ENCODE assay signal across 7 mouse cellular contexts in the genomic region with DNA sequence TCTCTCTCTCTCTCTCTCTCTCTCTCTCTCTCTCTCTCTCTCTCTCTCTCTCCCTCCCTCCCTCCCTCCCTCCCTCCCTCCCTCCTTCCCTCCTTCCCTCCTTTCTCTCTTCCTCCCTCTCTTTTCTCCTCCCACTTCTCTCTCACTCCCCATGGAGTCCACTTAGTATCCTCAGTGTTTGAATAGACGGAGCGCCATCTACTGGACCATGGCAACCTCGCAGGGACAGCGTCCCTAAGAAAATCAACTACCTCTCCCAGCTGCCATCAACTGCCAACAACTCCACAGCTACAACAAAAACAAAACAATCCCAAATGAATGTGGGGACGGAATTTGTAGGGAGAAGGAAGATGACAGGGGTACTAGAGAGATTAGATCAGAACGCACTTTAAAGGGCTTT.
A peak's percentile ranks its signal among the peaks of the same experiment; 100 is the strongest.
DNase-seq lines count a peak whose midpoint lies in the region; ATAC-seq and TF ChIP-seq lines count a peak whose summit lies in the region.

No protein-coding gene starts in this region.

- TF ChIP-seq POLR2A in MEL (IDR thresholded peaks at IDR 0.05; ENCODE audit: control insufficient read depth in 1 of 2, insufficient read depth in 1 of 2, low read depth in 1 of 2, low read length in 2 of 2, poor library complexity in 1 of 2): no peak

- H3K27me3 ChIP-seq in MEL (ENCODE audit: control insufficient read depth in 1 of 2, insufficient read depth in 2 of 2, low read length in 2 of 2): no peaks in the 10 kb centered on the region

- peak overlapping the region; percentile 50; the same call in 1 of the 2 replicates for H3K9ac ChIP-seq in MEL (ENCODE audit: control insufficient read depth, low read depth, low read length, poor library complexity, severe bottlenecking)

- peak overlapping the region; percentile 40 to 49; a peak in 3 of 4 replicates for H3K4me3 ChIP-seq in MEL (ENCODE audit: control insufficient read depth in 1 of 2, insufficient read depth in 1 of 2, low read depth in 2 of 2, low read length in 2 of 2)

- intact Hi-C loops in heart, postnatal 36 days (cut with DNase I): loop anchor here (1.0 to 2.0 kb wide), 2 partner anchors 156 to 328 kb away; a partner anchor contains a TSS

- peak; percentile 70 for TF ChIP-seq RAD21 in MEL (IDR thresholded peaks at IDR 0.05; ENCODE audit: low read depth, low read length)

- peak; percentile 83 for DNase-seq in MEL (ENCODE audit: low read depth, low spot score)
- DNase-seq in adrenal gland, postnatal 36 days: peak; percentile 74 to 80
- peak; percentile 74 to 81 for DNase-seq in heart, postnatal 36 days
- DNase-seq in layer of hippocampus, postnatal 10 days (ENCODE audit: low spot score in 2 of 2): peak; percentile 77 to 81
- peak; percentile 89 for DNase-seq in lung, postnatal 36 days
- DNase-seq in skeletal muscle tissue, adult 2 months (ENCODE audit: low read depth, low spot score): peak; percentile 48

- no peak for TF ChIP-seq EP300 in MEL (IDR thresholded peaks at IDR 0.05; ENCODE audit: low read depth in 1 of 2, low read length in 2 of 2)

- H3K4me1 ChIP-seq in MEL (ENCODE audit: control insufficient read depth in 1 of 2, insufficient read depth in 2 of 2, low read length in 2 of 2): peaks cover 0 to 7% of the 10 kb centered on the region in 2 experiments; a peak in 2 of 4 replicates

- ATAC-seq in erythroblast, adult 5-6 weeks (replicated peaks; ENCODE audit: low FRiP score, poor library complexity, severe bottlenecking): peak; percentile 69; the same call in 1 of the 2 replicates

- H3K9me3 ChIP-seq in MEL (replicated peaks; ENCODE audit: insufficient read depth, low read length): no peaks in the 10 kb centered on the region

- peak; percentile 71 to 88 (median 85) for TF ChIP-seq CTCF in MEL (IDR thresholded peaks at IDR 0.05 in 2 of 3, conservative IDR thresholded peaks at IDR 0.05 in 1 of 3; ENCODE audit: control insufficient read depth in 1 of 3, insufficient read depth in 1 of 3, low read depth in 2 of 3, low read length in 3 of 3, poor library complexity in 1 of 3, severe bottlenecking in 1 of 3)

- H3K27ac ChIP-seq in MEL (ENCODE audit: control insufficient read depth, low read depth, low read length): no peak overlapping the region

- H3K79me2 ChIP-seq in MEL (ENCODE audit: control insufficient read depth, insufficient read depth, low read length, poor library complexity): no peaks in the 10 kb centered on the region

- peaks cover 0 to 5% of the 10 kb centered on the region in 2 experiments; a peak in 2 of 4 replicates for H3K36me3 ChIP-seq in MEL (ENCODE audit: control insufficient read depth in 1 of 2, insufficient read depth in 2 of 2, low read length in 2 of 2)

TF ChIP-seq in MEL, 35 proteins besides CTCF, POLR2A, EP300 and RAD21:
- no peak for TF ChIP-seq POLR2AphosphoS5 (IDR thresholded peaks at IDR 0.05; ENCODE audit: borderline replicate concordance, low read depth, low read length)
- TF ChIP-seq MAZ (IDR thresholded peaks at IDR 0.05; ENCODE audit: low read depth, low read length): 0 out of 2 replicates have a peak, but pooled peaks have one; percentile 27
- TF ChIP-seq ZC3H11A (IDR thresholded peaks at IDR 0.05; ENCODE audit: low read depth, low read length): peak; percentile 56
- TF ChIP-seq SIN3A (IDR thresholded peaks at IDR 0.05; ENCODE audit: low read length): peak; percentile 39; the same call in 1 of the 2 replicates
- peak; percentile 72 for TF ChIP-seq SMC3 (IDR thresholded peaks at IDR 0.05; ENCODE audit: low read depth, low read length)
